Mouse (Mus musculus) frontal cortex, adult (tissue): ENCODE measurements at regions not wholly inside any gene's neighbourhood (a gene's known extent, or its start where the extent isn't known, plus 50 kb on each side); places are given as distances from the start of the nearest gene placed in this dataset.

ENCODE experiments used
- ATAC-seq: cut with Nextera tagmentation; 2 replicates; pipeline ENCODE4 v1.9.2; 2017; ENCODE audit warnings: mild to moderate bottlenecking, moderate library complexity, mixed read lengths; ENCODE audit not compliant: low TSS enrichment

DNA sequence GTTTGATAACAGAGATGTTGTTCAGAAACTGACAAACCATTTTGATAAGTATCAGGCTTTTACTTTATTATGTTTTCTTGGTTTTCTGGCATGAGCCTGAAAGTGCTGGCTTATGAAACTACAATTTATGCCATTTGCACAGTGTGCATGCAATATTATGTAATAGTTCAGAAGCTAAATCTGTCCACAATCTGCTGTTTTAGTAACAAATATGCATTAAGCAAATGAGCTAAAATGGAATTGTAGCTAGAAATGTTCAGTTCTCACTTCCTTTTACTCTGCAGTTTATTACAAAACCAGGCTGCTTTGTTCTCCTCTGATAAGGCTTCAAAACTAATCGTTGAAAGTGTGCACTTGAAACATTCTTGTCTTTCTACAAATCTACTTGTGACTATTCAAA, 332.4 kb upstream of the Adarb2 start:
- peak; percentile 95 for ATAC-seq

GRCm38 (mm10) chr13:7915327-7915726, 287.3 kb upstream of the Adarb2 start:
- ATAC-seq, result no peak
